Comparison of ENCODE assay signal across 18 mouse cellular contexts in genomic region chr7:79866294-79867000, GRCm38 (mm10). TPM values are rescaled to one million over a fixed set of nuclear protein-coding genes. Genes with fewer than 3 reads are reported as not detected.
DNase-seq lines count a peak whose midpoint lies in the region; ATAC-seq and TF ChIP-seq lines count a peak whose summit lies in the region.
"Had no signal": no experiment of that assay in that cellular context is flagged by ENCODE, and none has a peak within 500 bp of the region (broad histone marks: within the 10 kb centered on the region; RNA-seq: fewer than 3 reads in every experiment).

No protein-coding gene starts in this region.

- H3K9ac ChIP-seq in hindbrain, embryonic 12.5 days = no peak overlapping the region
- no peak overlapping the region for H3K9ac ChIP-seq in hindbrain, embryonic 14.5 days
- H3K9ac ChIP-seq in kidney, postnatal 0 days (ENCODE audit: low read depth, low read length) = no peak overlapping the region
- H3K9ac ChIP-seq: embryonic facial prominence, embryonic 12.5 days; liver, postnatal 0 days had no signal

- no peaks in the 10 kb centered on the region for H3K9me3 ChIP-seq in hindbrain, embryonic 12.5 days (replicated peaks)
- no peaks in the 10 kb centered on the region for H3K9me3 ChIP-seq in hindbrain, embryonic 14.5 days (ENCODE audit: control insufficient read depth, low read length)
- H3K9me3 ChIP-seq in kidney, postnatal 0 days (replicated peaks; ENCODE audit: low read length) = no peaks in the 10 kb centered on the region
- H3K9me3 ChIP-seq: embryonic facial prominence, embryonic 12.5 days; heart, embryonic 10.5 days had no signal

- no peaks in the 10 kb centered on the region for H3K27me3 ChIP-seq in hindbrain, embryonic 12.5 days
- no peaks in the 10 kb centered on the region for H3K27me3 ChIP-seq in hindbrain, embryonic 14.5 days (ENCODE audit: control insufficient read depth, insufficient read depth, low read length)
- H3K27me3 ChIP-seq in kidney, postnatal 0 days (ENCODE audit: insufficient read depth, low read length) = no peaks in the 10 kb centered on the region
- H3K27me3 ChIP-seq: embryonic facial prominence, embryonic 12.5 days had no signal

- DNase-seq in hindbrain, embryonic 14.5 days (ENCODE audit: low spot score) = no peak
- DNase-seq in brain, embryonic 14.5 days (ENCODE audit: low read depth) = peak; percentile 81
- DNase-seq in kidney, postnatal 0 days (ENCODE audit: low spot score) = no peak
- peak; percentile 61 for DNase-seq in mesoderm, embryonic 11.5 days (ENCODE audit: low read depth, low spot score)
- no peak for DNase-seq in gastrocnemius, postnatal 36 days
- DNase-seq in left cerebral cortex, postnatal 14 days (ENCODE audit: low spot score in 2 of 2) = no peak
- DNase-seq: cerebellum, adult 11-12 months; heart, postnatal 36 days; liver, postnatal 0 days; lung, postnatal 4 days; right cerebral cortex, postnatal 14 days had no signal

- intact Hi-C loops in gastrocnemius, postnatal 36 days (cut with DNase I) = no loop called here
- intact Hi-C loops in left cerebral cortex, postnatal 14 days (cut with DNase I) = no loop called here

- 0 out of 2 replicates have a peak, but pooled peaks cover 3% of the 10 kb centered on the region for H3K4me1 ChIP-seq in hindbrain, embryonic 12.5 days
- H3K4me1 ChIP-seq in hindbrain, embryonic 14.5 days (replicated peaks; ENCODE audit: control insufficient read depth, insufficient read depth, low read length) = no peaks in the 10 kb centered on the region
- no peaks in the 10 kb centered on the region for H3K4me1 ChIP-seq in kidney, postnatal 0 days (replicated peaks; ENCODE audit: insufficient read depth, low read length)

- no peak for TF ChIP-seq POLR2A in brain, embryonic 14.5 days (IDR thresholded peaks at IDR 0.05; ENCODE audit: borderline replicate concordance, extremely low read depth, insufficient read depth, insufficient read length, poor library complexity, severe bottlenecking)

- ATAC-seq in hindbrain, embryonic 12.5 days (ENCODE audit: low FRiP score) = 0 out of 2 replicates have a peak, but pooled peaks have one; percentile 40
- ATAC-seq in hindbrain, embryonic 14.5 days (ENCODE audit: low FRiP score) = no peak
- ATAC-seq in kidney, postnatal 0 days (replicated peaks; ENCODE audit: low FRiP score, low read depth) = peak; percentile 82
- ATAC-seq: liver, postnatal 0 days; midbrain, embryonic 16.5 days had no signal

- no peak overlapping the region for H3K4me2 ChIP-seq in hindbrain, embryonic 12.5 days (replicated peaks)
- no peak overlapping the region for H3K4me2 ChIP-seq in hindbrain, embryonic 14.5 days (replicated peaks)
- no peak overlapping the region for H3K4me2 ChIP-seq in kidney, postnatal 0 days (ENCODE audit: low read length)
- H3K4me2 ChIP-seq: embryonic facial prominence, embryonic 12.5 days had no signal

- H3K27ac ChIP-seq in hindbrain, embryonic 12.5 days = no peak overlapping the region
- H3K27ac ChIP-seq in hindbrain, embryonic 14.5 days = no peak overlapping the region
- peak overlapping the region; percentile 60 for H3K27ac ChIP-seq in kidney, postnatal 0 days
- H3K27ac ChIP-seq: embryonic facial prominence, embryonic 12.5 days; heart, embryonic 10.5 days had no signal

- 71% methylated on average over 3 of the region's 3 CpGs for WGBS in hindbrain, embryonic 12.5 days
- 69% methylated on average over 3 of the region's 3 CpGs for WGBS in hindbrain, embryonic 14.5 days
- 50% methylated on average over 3 of the region's 3 CpGs for WGBS in kidney, postnatal 0 days

- H3K4me3 ChIP-seq in hindbrain, embryonic 12.5 days = no peak overlapping the region
- no peak overlapping the region for H3K4me3 ChIP-seq in hindbrain, embryonic 14.5 days (replicated peaks; ENCODE audit: low read length)
- H3K4me3 ChIP-seq in kidney, postnatal 0 days (replicated peaks; ENCODE audit: low read depth, low read length) = no peak overlapping the region
- H3K4me3 ChIP-seq: embryonic facial prominence, embryonic 12.5 days; heart, embryonic 10.5 days had no signal

- no peak for TF ChIP-seq CTCF in brain, embryonic 14.5 days (IDR thresholded peaks at IDR 0.05; ENCODE audit: borderline replicate concordance, extremely low read depth, insufficient read depth, insufficient read length)
- TF ChIP-seq CTCF in kidney, postnatal 0 days (IDR thresholded peaks at IDR 0.05; ENCODE audit: low read depth) = no peak

- H3K36me3 ChIP-seq in hindbrain, embryonic 12.5 days = no peaks in the 10 kb centered on the region
- no peaks in the 10 kb centered on the region for H3K36me3 ChIP-seq in hindbrain, embryonic 14.5 days (replicated peaks; ENCODE audit: control insufficient read depth, insufficient read depth)
- no peaks in the 10 kb centered on the region for H3K36me3 ChIP-seq in kidney, postnatal 0 days (ENCODE audit: insufficient read depth, low read length)
- H3K36me3 ChIP-seq: embryonic facial prominence, embryonic 12.5 days; heart, embryonic 10.5 days had no signal

RNA-seq across cellular contexts. Expression of gene Anpep, which starts 5.6 kb away (rescaled TPM):
- 3.5 and 4.6 TPM in 2 replicates for polyA plus RNA-seq in hindbrain, embryonic 12.5 days (2016; fragmentation: Nextera tagmentation; extraction: Ambion mirVana)
- polyA plus RNA-seq in hindbrain, embryonic 14.5 days (2014; fragmentation: Nextera tagmentation; extraction: Ambion mirVana) = 4.2 and 6.6 TPM in 2 replicates
- 4.9 and 7.8 TPM in 2 replicates for polyA plus RNA-seq in brain, embryonic 14.5 days (2012; rRNA removed)
- 265 and 334 TPM in 2 replicates for polyA plus RNA-seq in kidney, postnatal 0 days (2015; fragmentation: Nextera tagmentation; extraction: Ambion mirVana)
- total RNA-seq in gastrocnemius, postnatal 36 days (2021) = 1 to 10 TPM; 3.6 to 4.8 TPM
- 1 to 10 TPM; 8.0 to 9.2 TPM for total RNA-seq in left cerebral cortex, postnatal 14 days (2021)
- total RNA-seq: neutrophil, adult 5-6 weeks had no signal

RNA-seq across cellular contexts. Expression of gene Ap3s2, which starts 54.0 kb away (rescaled TPM):
- polyA plus RNA-seq in hindbrain, embryonic 12.5 days (2016; fragmentation: Nextera tagmentation; extraction: Ambion mirVana) = 48.7 and 56.7 TPM in 2 replicates
- polyA plus RNA-seq in hindbrain, embryonic 14.5 days (2014; fragmentation: Nextera tagmentation; extraction: Ambion mirVana) = 46.4 and 49.0 TPM in 2 replicates
- 56.0 and 58.4 TPM in 2 replicates for polyA plus RNA-seq in brain, embryonic 14.5 days (2012; rRNA removed)
- 31.5 and 37.7 TPM in 2 replicates for polyA plus RNA-seq in kidney, postnatal 0 days (2015; fragmentation: Nextera tagmentation; extraction: Ambion mirVana)
- 10 to 100 TPM; 16.0 to 17.9 TPM for total RNA-seq in gastrocnemius, postnatal 36 days (2021)
- 10 to 100 TPM; 37.0 to 40.3 TPM for total RNA-seq in left cerebral cortex, postnatal 14 days (2021)

RNA-seq across cellular contexts. Expression of gene Mesp2, which starts 55.9 kb away (rescaled TPM):
- 0.42 and 0.56 TPM in 2 replicates for polyA plus RNA-seq in hindbrain, embryonic 12.5 days (2016; fragmentation: Nextera tagmentation; extraction: Ambion mirVana)
- polyA plus RNA-seq in hindbrain, embryonic 14.5 days (2014; fragmentation: Nextera tagmentation; extraction: Ambion mirVana) = 1.3 and 1.4 TPM in 2 replicates
- polyA plus RNA-seq in brain, embryonic 14.5 days (2012; rRNA removed) = 1.2 and 1.9 TPM in 2 replicates
- 0.45 and 0.48 TPM in 2 replicates for polyA plus RNA-seq in kidney, postnatal 0 days (2015; fragmentation: Nextera tagmentation; extraction: Ambion mirVana)
- total RNA-seq in gastrocnemius, postnatal 36 days (2021) = not detected
- 1 to 10 TPM; 1.3 to 1.8 TPM for total RNA-seq in left cerebral cortex, postnatal 14 days (2021)
- total RNA-seq: gastrocnemius, adult 8-10 months; MEL; neutrophil, adult 5-6 weeks had no signal

Comparison
In these comparisons a context has a peak if more than half of its experiments do, and no peak if none do; other contexts are left out.
1. DNase-seq: peak in brain, embryonic 14.5 days (single experiment) and mesoderm, embryonic 11.5 days (single experiment); none in hindbrain, embryonic 14.5 days (single experiment), kidney, postnatal 0 days (single experiment), gastrocnemius, postnatal 36 days (0 of 2) and left cerebral cortex, postnatal 14 days (0 of 2).
2. RNA of gene Anpep, which starts 5.6 kb away (polyA plus RNA-seq): 265 to 334 TPM in kidney, postnatal 0 days; 4.9 to 7.8 TPM in brain, embryonic 14.5 days, 4.2 to 6.6 TPM in hindbrain, embryonic 14.5 days and 3.5 to 4.6 TPM in hindbrain, embryonic 12.5 days; every median in the first group is over 10 times any median in the second.